Mouse (Mus musculus) forebrain, embryonic 11.5 days (tissue): ENCODE data around the gene Igfbp1. TPM values are rescaled to one million over a fixed set of nuclear protein-coding genes. Genes with fewer than 3 reads are reported as not detected.
A peak's percentile ranks its signal among the peaks of the same experiment; 100 is the strongest.
"Not testable (repeated sequence)": the region's sequence is repeated elsewhere in the genome, so short reads cannot be mapped to it uniquely, and the experiment has no call there.

Experiments
- ATAC-seq: fragments of 200-750 bp; cut with Nextera tagmentation; replicated peaks from 2 replicates; pipeline ENCODE4 v1.8.0; 2017; ENCODE audit warnings: moderate TSS enrichment; ENCODE audit not compliant: low FRiP score
- DNase-seq: peaks from one replicate; pipeline ENCODE4 v3.0.0-alpha.2; 2017; ENCODE audit warnings: low spot score
- H3K27ac ChIP-seq: fragments of 300-500 bp; sonication (generic); 2 replicates; pipeline ENCODE4 v1.5.1; 2014; ENCODE audit warnings: low read depth, low read length
- H3K27me3 ChIP-seq: fragments of 300-500 bp; sonication (generic); 2 replicates; pipeline ENCODE4 v1.6.1; 2014; ENCODE audit warnings: mild to moderate bottlenecking, low read length, mixed read lengths; ENCODE audit not compliant: control insufficient read depth, insufficient read depth
- H3K36me3 ChIP-seq: fragments of 300-500 bp; sonication (generic); 2 replicates; pipeline ENCODE4 v1.6.1; 2014; ENCODE audit warnings: mild to moderate bottlenecking, low read length, moderate library complexity, mixed read lengths; ENCODE audit not compliant: control insufficient read depth, insufficient read depth
- H3K4me1 ChIP-seq: fragments of 300-500 bp; sonication (generic); replicated peaks from 2 replicates; pipeline ENCODE4 v1.6.1; 2014; ENCODE audit warnings: low read length, mixed read lengths; ENCODE audit not compliant: control insufficient read depth, insufficient read depth
- H3K4me2 ChIP-seq: fragments of 300-500 bp; sonication (generic); 2 replicates; pipeline ENCODE4 v1.6.1; 2014; ENCODE audit warnings: low read depth, mild to moderate bottlenecking, low read length, moderate library complexity, mixed read lengths; ENCODE audit not compliant: severe bottlenecking
- H3K4me3 ChIP-seq: fragments of 300-500 bp; sonication (generic); 2 replicates; pipeline ENCODE4 v1.5.1; 2014; ENCODE audit warnings: low read depth, low read length
- H3K9ac ChIP-seq: fragments of 300-500 bp; sonication (generic); 2 replicates; pipeline ENCODE4 v1.6.1; 2014; ENCODE audit warnings: low read length
- H3K9me3 ChIP-seq: fragments of 300-500 bp; sonication (generic); 2 replicates; pipeline ENCODE4 v1.6.1; 2016; ENCODE audit warnings: low read length, mixed read lengths; ENCODE audit not compliant: control insufficient read depth
- WGBS: fragments of 180-500 bp; shearing (Covaris S2); extraction: QIAGEN DNeasy Blood & Tissue Kit; methylation state at CpG from one replicate; pipeline ENCODE4 v1.1.7; 2014; 5-methylcytosine and 5-hydroxymethylcytosine counted together
- polyA plus RNA-seq: library from polyadenylated mRNA; unstranded; fragments of >200 nt; fragmentation: Nextera tagmentation; extraction: Ambion mirVana; gene quantifications from 2 replicates; pipeline ENCODE4 v1.2.1, GENCODE M21; 2014

The Igfbp1 gene
- polyA plus RNA-seq, 1 experiment from 2014 or later: 0.16 TPM

DNA sequence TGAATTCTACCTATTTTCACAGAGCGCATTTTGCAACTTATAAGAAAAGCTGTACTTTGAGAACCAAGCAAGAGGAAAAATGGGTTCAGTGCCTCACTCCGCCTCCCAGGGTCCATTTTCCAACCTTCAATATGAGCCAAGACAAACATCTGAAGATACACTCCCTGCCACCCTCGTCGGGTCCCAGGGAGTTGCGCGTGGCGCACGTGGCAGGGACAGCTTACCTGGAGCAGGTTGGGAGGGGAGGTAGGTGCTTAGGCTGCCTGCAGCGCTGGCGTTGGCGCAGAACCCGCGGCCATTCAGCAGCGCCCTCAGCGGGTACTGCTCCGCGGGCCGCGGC, 15.5 kb downstream of the Igfbp1 start:
- no peaks in the 10 kb centered on the region for H3K36me3 ChIP-seq
- no peak overlapping the region for H3K27ac ChIP-seq
- peak overlapping the region; percentile 59 for H3K4me3 ChIP-seq
- H3K27me3 ChIP-seq: peaks cover 20% of the 10 kb centered on the region
- peaks cover 11% of the 10 kb centered on the region; the same call in 1 of the 2 replicates for H3K4me1 ChIP-seq
- peak overlapping the region; percentile 84 for H3K4me2 ChIP-seq
- ATAC-seq: no peak
- no peak for DNase-seq
- no peaks in the 10 kb centered on the region for H3K9me3 ChIP-seq
- 3% methylated on average over 19 of the region's 19 CpGs for WGBS
- H3K9ac ChIP-seq: peak overlapping the region; percentile 64

DNA sequence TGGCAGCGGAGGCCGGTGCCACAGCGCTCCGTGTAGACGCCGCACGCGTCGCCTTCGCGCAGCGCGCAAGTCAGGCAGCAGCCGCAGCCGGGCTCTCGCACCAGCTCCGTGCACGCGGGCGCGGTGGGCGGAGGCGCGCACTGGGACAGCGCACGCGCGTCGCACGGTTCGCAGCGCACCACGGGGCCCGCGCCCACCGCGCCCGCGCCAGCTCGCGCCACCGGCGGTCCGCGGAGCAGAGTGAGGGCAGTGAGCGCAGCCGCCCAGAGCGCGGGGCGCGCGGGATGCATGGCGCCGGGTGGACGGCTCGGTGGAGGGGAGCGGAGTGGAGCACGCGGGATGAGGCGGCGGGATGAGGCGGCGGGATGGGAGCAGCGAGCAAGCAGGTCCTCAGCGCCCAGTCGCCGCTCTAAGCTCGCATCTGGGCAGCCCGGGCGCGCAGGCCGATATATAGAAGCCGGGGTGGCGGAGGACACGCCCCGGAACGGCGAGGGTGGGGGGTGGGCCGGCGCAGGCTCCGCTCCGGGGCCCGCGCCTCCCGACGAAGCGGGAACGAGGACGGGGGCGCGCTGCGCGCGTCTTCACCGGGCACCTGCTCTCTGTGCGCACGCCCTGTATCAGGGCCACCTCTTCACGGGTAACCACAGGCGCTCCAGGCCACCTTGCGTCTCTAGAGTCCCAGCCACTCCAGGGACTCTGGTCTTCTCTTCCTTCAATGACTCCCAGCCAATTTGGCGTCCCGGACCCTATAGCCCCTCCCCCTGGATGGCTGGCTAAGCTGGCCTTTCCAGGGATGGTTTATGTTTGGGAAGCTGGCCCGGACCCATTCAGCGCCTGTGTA, 16.1 kb downstream of the Igfbp1 start, which contains the start of gene Igfbp3:
TSS of gene Igfbp3 (minus strand) at position 423 of the 841 bp plus-strand sequence.
- ATAC-seq (peak; percentile 86), DNase-seq (peak; percentile 85)
- Histone ChIP-seq H3K36me3 (no peaks in the 10 kb centered on the region), H3K4me3 (peak within 1 kb of the TSS; percentile 59), H3K9ac (peak within 1 kb of the TSS; percentile 64), H3K4me1 (peaks cover 11% of the 10 kb centered on the region; the same call in 1 of the 2 replicates), H3K27ac (no peak within 1 kb of the TSS), H3K27me3 (peaks cover 20% of the 10 kb centered on the region), H3K9me3 (no peaks in the 10 kb centered on the region), H3K4me2 (peak within 1 kb of the TSS; percentile 84)
- WGBS: under 1% methylated on average over 92 of the region's 104 CpGs

DNA sequence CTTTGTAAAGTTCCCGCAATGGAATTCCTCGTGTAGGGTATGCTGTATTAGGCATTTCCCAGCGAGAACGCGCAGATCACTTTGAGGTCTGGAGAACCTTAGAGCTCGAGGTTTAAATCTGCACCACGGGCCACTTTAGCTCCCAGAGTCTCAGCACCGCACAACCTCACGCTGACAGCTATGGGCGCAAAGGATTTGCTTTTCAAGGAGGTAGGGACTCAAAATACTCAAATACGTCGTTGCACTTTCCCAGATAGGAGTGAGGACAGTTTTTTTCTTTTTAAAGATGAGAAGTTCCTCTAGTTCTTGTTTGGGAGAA, 16.7 kb downstream of the Igfbp1 start:
- H3K4me3 ChIP-seq: peak overlapping the region; percentile 59
- H3K27ac ChIP-seq: no peak overlapping the region
- DNase-seq: no peak
- peak overlapping the region; percentile 64 for H3K9ac ChIP-seq
- no peak for ATAC-seq
- under 1% methylated on average over 12 of the region's 12 CpGs for WGBS
- H3K4me1 ChIP-seq: peaks cover 11% of the 10 kb centered on the region; the same call in 1 of the 2 replicates
- H3K9me3 ChIP-seq: no peaks in the 10 kb centered on the region
- peak overlapping the region; percentile 84 for H3K4me2 ChIP-seq
- H3K36me3 ChIP-seq: no peaks in the 10 kb centered on the region
- peaks cover 20% of the 10 kb centered on the region for H3K27me3 ChIP-seq

DNA sequence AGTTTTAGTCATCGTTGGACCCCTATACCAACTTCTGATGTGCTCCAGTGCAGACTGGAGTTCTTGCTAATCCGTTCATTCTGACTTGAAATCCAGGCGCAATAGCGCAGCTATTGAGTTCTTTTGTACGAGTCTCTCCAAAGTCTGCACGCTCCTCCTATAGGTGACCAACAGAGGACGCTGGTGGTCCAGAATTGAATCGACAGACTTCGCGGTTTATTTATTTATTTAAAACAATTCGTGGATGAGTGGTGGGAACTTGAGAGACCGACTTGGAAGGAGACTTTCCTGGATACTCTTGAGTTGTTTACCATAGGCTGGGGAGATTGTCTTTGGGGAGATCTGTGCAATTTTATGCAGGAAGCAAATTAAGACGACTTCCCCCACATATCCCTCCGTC, 17.2 kb downstream of the Igfbp1 start:
- H3K27me3 ChIP-seq: peaks cover 20% of the 10 kb centered on the region
- H3K4me3 ChIP-seq: peak overlapping the region; percentile 59
- H3K27ac ChIP-seq: no peak overlapping the region
- H3K4me1 ChIP-seq: peaks cover 11% of the 10 kb centered on the region; the same call in 1 of the 2 replicates
- H3K36me3 ChIP-seq: no peaks in the 10 kb centered on the region
- H3K4me2 ChIP-seq: peak overlapping the region; percentile 84
- DNase-seq (peak; percentile 78), ATAC-seq (no peak)
- no peak overlapping the region for H3K9ac ChIP-seq
- no peaks in the 10 kb centered on the region for H3K9me3 ChIP-seq
- 10% methylated on average over 14 of the region's 14 CpGs for WGBS

DNA sequence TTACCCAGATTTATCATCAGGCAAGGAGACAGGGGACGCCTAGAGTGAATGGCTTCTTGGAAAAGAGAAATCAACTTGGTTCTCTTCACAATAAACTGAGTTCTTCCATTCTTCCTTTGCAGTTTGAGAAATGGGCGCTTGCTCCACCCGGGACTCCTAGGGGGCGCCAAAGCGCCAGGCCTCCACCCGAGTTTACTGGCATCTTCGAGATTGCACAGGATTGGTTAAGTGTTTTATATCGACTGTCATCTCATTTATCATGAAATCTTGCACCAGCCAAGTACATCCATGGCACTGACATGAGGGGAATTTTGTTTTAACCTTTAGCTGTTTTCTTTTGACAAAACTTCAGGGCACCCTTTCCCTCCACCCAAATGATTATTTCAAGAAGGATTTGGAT, 18.1 kb downstream of the Igfbp1 start:
- WGBS: 15% methylated on average over 8 of the region's 8 CpGs
- Histone ChIP-seq H3K36me3 (no peaks in the 10 kb centered on the region), H3K27me3 (peaks cover 20% of the 10 kb centered on the region), H3K4me3 (no peak overlapping the region), H3K4me1 (peaks cover 11% of the 10 kb centered on the region; the same call in 1 of the 2 replicates), H3K9me3 (no peaks in the 10 kb centered on the region), H3K4me2 (no peak overlapping the region), H3K9ac (no peak overlapping the region), H3K27ac (no peak overlapping the region)
- peak; percentile 81 for DNase-seq
- no peak for ATAC-seq

DNA sequence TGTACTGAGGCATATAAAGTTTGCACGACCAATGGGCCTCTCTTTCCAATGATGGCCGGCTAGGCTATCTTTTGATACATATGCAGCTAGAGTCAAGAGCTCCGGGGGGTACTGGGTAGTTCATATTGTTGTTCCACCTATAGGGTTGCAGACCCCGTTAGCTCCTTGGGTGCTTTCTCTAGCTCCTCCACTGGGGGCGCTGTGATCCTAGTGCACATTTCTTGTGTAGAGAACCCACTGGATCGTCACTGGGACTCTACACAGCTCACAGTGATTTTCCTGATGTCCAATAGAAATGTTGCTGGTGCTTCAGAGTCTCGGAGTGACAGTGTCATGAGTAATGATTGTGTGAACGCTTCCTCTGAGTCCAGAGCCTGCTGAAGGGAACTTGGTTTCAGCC, 24.2 kb downstream of the Igfbp1 start:
- not testable (repeated sequence) for H3K9ac ChIP-seq, H3K9me3 ChIP-seq, H3K4me2 ChIP-seq, ATAC-seq, H3K27ac ChIP-seq, H3K4me3 ChIP-seq, H3K4me1 ChIP-seq, DNase-seq, H3K27me3 ChIP-seq, H3K36me3 ChIP-seq
- 77% methylated on average over 8 of the region's 8 CpGs for WGBS

DNA sequence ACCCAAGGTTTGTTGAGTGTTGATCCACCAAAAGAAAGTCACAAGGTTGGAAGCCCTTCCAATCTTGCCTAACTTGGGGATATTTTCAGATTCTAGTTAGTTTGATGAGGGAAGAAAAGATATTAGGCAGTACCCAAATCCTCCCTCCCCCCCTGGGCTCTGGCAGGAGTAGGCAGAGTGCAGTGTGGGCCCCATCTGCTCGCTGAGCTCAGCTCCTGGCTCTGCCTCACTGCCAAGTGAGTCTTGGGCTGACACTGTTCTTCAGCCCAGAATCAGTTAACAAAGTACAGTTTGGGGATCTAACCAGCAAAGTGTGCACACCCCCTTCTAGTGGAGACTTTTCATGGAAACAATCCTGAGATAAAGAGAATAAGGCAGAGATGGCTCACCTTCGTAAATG, 28.6 kb downstream of the Igfbp1 start:
- DNase-seq (no peak), ATAC-seq (no peak)
- H3K4me1 ChIP-seq: no peaks in the 10 kb centered on the region
- no peaks in the 10 kb centered on the region for H3K27me3 ChIP-seq
- 69% methylated on average over 2 of the region's 2 CpGs for WGBS
- no peak overlapping the region for H3K4me3 ChIP-seq
- no peaks in the 10 kb centered on the region for H3K9me3 ChIP-seq
- no peak overlapping the region for H3K27ac ChIP-seq
- no peak overlapping the region for H3K9ac ChIP-seq
- no peaks in the 10 kb centered on the region for H3K36me3 ChIP-seq
- no peak overlapping the region for H3K4me2 ChIP-seq

DNA sequence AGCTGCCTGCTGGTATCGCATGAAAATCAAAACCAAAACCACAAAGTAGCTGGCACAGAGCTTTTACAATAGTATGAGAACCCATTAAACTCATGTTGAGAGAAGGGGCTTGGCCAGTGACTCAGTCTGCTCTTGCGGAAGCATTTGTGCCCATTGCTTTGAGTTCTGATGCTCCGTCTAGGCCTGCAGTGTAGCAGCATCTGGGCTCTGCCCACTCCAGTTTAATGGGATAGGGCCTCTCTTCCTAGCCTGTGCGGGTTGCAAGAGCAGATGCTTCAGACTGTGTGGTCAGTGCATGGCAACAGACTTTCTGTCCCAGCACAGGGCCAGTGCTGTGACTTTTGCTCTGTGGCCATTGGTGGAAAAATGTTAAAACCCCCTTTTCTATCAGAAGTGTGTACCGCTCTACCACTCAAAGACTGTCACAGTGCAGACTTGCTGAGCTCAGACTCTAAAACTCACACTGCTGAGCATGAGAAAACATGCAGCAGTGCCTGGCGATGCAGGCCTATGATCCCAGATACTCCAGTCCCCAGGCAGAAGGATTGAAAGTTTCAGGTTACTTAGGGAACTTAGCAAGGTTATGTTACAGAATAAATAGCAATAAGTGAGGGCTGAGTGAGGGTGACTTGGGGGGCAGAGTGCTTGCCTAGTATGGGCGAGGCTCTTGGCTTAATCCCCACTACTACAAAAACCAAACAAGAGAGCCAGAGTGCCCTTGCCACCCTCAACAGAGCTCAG, 29.4 kb downstream of the Igfbp1 start:
- H3K27ac ChIP-seq: no peak overlapping the region
- H3K4me2 ChIP-seq: no peak overlapping the region
- 86% methylated on average over 7 of the region's 7 CpGs for WGBS
- H3K4me1 ChIP-seq: no peaks in the 10 kb centered on the region
- no peaks in the 10 kb centered on the region for H3K36me3 ChIP-seq
- no peak for ATAC-seq
- no peaks in the 10 kb centered on the region for H3K9me3 ChIP-seq
- no peak overlapping the region for H3K4me3 ChIP-seq
- no peak overlapping the region for H3K9ac ChIP-seq
- no peaks in the 10 kb centered on the region for H3K27me3 ChIP-seq
- no peak for DNase-seq
